Mouse (Mus musculus) ES-E14 (cell line): ENCODE measurements around the gene Gm609.

Experiments
- CHD2 ChIP-seq: IDR thresholded peaks from 2 replicates; pipeline ENCODE4 v1.6.1; 2014; ENCODE audit warnings: mild to moderate bottlenecking, low read depth, low read length, inconsistent platforms
- ZC3H11A ChIP-seq: IDR thresholded peaks from 2 replicates; pipeline ENCODE4 v1.6.1; 2012; ENCODE audit warnings: low read depth, mild to moderate bottlenecking, inconsistent platforms, low read length, borderline replicate concordance

DNA sequence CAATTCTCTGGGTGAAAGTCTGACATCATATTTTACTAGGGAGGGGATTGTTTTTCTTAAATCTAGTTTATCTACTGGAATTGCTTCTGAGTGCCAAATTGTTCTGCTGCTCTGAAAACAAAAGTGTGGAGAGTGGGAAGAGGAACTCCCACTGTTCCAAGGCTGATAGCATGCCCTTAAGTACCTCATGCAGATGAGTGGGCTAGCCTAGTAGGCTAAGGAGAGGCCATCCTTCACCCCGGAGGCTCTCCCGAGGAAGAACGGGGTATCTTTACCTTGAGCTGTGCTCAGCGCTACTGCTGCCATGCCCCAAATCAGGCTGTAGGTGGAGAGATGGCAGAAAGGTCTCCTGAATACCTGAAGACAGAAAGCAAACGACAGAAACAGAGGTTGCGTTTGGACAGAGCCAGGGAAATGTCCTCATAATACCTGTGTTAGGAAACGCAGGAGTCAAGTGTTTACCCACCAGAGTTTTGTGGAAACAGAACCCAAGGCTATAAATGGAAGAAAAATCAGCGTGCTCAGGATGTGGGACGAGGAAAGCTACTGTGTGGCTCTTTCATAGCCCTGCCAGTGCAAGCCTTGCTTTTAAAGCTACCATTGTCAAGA lies 92.7 kb downstream of the Gm609 start:
- TF ChIP-seq CHD2 (no peak), ZC3H11A (no peak)
